Mouse (Mus musculus) megakaryocyte, embryonic 14.5 days (primary cell): ENCODE measurements around the gene Hira.

Experiments
- FLI1 ChIP-seq: IDR thresholded peaks from 2 replicates; pipeline ENCODE4 v1.6.1; 2012; ENCODE audit warnings: low read length, inconsistent platforms, mixed read lengths
- GATA1 ChIP-seq: IDR thresholded peaks from 3 replicates; pipeline ENCODE4 v1.6.1; 2012; ENCODE audit warnings: mixed read lengths, low read length, inconsistent platforms, borderline replicate concordance

DNA sequence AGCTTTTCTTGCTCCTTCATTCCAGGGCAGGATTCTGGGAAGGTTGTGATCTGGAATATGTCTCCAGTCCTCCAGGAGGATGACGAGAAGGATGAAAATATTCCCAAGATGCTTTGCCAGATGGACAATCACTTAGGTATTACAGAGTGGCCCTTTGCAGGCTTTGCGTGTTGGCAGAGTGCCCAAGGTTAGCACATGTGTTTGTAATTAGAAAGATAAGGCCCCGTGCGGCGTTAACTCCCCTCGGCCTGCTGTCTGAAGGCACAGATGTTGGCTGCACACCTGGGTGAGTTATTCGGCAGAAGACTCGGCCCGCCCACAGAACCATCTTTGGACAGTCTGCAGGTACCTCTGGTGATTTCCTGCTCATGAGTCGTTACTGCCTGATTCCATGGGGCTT lies 19.6 kb downstream of the Hira start:
- no peak for TF ChIP-seq FLI1
- no peak for TF ChIP-seq GATA1
